Mouse (Mus musculus) lung, postnatal 0 days (tissue): ENCODE measurements around the gene Csnk1d.

Source experiments
- CTCF ChIP-seq: IDR thresholded peaks from 2 replicates; pipeline ENCODE4 v1.5.1; 2016; ENCODE audit warnings: antibody characterized with exemption, mild to moderate bottlenecking
- EP300 ChIP-seq: IDR thresholded peaks from 2 replicates; pipeline ENCODE4 v1.6.1; 2016; ENCODE audit warnings: antibody characterized with exemption, mild to moderate bottlenecking, control low read depth

- TF ChIP-seq CTCF (no peak), EP300 (no peak)
These were observed 52.3 kb downstream of the Csnk1d start for GRCm38 (mm10) chr11:120938795-120939194.
